Mouse (Mus musculus): ENCODE measurements around the gene Pdzd2. TPM values are rescaled to one million over a fixed set of nuclear protein-coding genes. Genes with fewer than 3 reads are reported as not detected.

Pdzd2 gene
- total RNA-seq, 2 experiments from 2014 or later: 0.27 TPM; not detected in 1

DNA sequence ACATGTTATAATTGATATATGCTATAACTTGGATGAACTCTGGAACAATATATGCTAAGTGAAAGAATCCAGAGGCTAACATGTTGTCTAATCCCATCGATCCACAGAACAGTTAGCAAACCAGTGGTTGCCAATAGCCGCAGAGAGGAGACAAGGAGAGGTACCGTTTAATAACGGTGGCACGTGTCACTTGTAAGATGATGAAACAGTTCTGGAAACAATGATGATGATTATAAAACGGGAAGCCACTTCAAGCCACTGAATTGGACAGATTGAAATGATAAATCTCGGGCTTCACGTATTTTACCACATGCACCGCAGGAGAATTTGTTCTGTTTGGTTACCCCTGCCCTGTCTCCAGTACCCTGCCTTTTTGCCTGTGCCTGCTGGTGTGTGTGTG is 112.8 kb downstream of the Pdzd2 start:
- ATAC-seq (replicated peaks; ENCODE audit: poor library complexity): peak; percentile 54

DNA sequence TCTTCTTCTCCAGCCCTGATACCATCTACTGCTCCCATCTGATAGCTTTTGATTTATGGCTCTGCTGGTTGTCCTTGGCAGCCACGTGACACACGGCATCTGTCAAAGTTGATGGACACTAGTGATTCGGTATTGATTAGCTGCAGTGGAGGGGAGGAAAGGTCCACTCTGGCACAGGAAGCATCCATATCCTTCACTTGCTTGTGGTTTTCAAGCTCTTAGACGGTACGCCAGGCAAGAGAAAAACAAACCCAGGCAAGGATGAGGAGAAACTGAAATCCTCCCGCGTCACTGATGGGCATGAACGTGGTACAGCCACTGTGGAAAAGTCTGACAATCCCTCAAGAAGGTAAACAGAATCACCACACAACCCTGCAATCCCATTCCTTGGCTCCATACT is 113.6 kb downstream of the Pdzd2 start:
- ATAC-seq (replicated peaks; ENCODE audit: poor library complexity): no peak

DNA sequence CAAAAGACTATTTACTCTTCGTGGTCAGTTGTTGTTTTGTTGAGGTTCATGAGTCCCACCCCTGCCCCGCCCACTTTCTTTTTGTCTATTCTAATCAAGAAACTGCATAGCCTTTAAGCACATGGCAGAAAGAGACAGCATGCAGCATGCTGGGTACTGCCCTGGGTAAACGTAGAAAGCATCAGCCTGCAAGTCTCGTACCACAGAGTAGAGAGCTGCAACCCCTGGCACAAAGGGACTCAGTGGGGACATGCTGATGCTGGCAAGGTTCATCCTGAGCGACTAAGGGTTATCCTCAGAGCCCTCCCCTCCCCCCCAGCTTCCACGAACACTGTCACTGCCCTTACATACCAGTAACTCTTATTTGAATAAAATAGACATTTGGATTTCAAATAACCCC is 114.2 kb downstream of the Pdzd2 start:
- ATAC-seq (replicated peaks; ENCODE audit: poor library complexity): no peak

DNA sequence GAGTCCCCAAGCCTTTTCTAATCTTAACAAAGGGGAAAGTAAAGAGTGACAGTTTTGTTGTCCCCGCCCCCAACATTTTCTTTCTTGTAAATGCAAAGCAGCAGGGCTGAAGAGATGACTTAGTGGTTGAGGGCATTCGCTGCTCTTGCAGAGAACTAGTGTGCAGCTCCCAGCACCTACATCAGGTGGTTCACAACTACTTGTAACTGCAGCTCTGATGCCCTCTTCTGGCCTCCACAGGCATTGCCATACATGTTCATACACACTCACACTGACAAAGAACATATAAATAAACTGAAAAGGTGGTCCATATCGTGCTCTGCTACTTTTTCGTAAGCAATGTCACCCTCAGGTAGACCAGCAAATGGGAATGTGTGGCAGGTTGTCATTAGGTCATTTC is 116.2 kb downstream of the Pdzd2 start:
- no peak for ATAC-seq (replicated peaks; ENCODE audit: poor library complexity)

DNA sequence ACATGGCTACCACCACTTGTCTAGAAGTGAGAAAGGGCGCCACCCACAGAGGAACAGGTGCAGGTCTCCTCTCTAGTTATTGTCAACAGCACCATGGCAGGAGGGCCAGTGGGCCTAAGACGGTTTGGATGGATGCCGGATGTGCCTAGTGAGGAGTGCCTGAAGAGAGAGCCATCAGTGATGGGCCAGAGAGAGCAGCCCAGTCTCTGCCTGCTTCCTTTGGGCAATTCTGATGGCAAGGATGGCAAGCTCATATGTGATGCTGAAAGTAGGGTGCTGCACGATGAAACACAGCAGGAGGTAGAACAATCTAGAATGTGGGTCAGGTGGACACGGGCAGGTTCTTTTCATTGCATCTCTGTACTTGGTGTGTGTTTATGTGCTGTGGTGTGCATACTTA is 117.0 kb downstream of the Pdzd2 start:
- ATAC-seq (replicated peaks; ENCODE audit: poor library complexity): no peak

DNA sequence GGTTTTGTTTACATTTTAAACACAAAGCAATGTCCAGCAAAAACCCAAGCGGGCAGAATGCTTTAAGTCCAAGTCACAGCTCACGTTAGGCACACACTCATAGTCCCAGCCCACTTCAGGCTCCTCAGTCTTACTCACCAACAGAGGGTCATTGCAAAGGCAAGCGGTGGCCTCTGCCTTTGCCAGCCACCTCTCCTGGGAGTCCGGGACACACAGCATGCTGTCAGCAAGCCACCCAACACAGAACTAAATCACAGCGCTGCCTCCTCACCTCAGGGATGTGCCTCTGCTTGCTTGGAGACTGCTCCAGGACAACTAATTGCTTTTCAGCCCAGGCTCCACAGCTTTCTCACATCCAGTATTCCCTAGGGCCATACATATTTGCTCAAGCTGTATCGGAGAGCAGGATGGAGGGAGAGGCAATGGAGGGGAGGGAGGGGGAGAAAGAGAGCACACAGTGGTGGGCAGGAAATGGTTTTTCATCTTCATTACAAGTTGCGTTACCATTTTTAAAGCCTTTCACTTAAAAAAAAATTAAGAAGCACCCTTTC is 117.6 kb downstream of the Pdzd2 start:
- ATAC-seq (replicated peaks; ENCODE audit: poor library complexity): no peak

DNA sequence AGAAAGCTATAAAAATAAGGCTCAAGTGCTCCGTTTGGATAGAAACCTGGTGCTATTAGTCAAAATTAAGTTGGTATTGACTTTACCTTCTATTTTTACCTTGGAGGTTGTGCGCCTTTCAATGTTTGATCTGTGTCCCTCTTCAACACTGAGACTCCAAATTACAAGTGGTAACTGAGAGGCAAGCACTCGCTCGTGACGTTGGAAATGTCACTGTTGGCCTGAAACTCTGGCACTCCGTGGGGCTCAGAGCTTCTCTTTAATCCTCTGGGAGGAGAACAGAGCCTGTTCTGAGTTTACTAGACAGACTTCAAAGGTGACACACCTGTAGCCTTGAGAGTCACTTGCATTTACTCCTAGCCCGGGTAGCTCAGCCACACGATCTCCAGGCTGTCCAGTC is 120.5 kb downstream of the Pdzd2 start:
- ATAC-seq (replicated peaks; ENCODE audit: poor library complexity): no peak

DNA sequence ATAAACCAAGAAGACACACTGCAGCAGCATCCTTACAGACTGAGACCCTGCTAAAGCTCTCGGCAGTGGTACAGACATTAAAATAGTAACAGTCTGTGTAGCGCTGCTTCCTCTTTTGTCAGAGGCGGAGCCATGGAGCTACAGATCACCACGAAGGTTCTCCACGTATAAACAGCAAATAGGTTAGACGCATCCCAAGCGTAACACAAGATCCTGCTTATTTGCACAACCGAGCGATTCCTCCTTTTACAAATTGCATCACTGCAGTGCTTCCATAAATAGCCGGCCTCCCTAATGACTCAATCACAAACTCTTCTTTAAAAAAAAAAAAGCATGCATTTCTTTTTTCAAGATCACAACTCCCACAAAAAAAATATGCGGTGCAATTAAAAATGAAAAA is 122.1 kb downstream of the Pdzd2 start:
- peak; percentile 95 for ATAC-seq (replicated peaks; ENCODE audit: poor library complexity)

DNA sequence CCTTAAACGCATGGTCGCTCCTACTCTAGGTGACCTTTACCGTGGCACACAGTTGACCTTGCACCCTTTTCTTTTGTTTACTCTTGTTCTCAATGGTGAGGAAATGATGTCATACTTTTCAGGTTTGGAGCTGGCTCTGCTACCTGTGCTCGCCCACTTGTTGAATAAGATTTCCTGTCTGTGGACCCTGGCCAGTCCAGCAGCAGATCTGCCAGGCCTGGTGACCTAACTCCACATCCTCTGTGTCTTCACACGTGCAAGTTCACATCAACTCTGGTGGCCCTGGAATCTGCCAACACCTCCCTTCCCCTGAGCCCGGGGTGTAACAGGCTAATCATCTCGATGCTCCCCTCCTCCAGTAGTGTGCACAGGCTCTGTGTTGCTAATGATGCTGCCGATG is 122.5 kb downstream of the Pdzd2 start:
- peak; percentile 45 for ATAC-seq (replicated peaks; ENCODE audit: poor library complexity)

DNA sequence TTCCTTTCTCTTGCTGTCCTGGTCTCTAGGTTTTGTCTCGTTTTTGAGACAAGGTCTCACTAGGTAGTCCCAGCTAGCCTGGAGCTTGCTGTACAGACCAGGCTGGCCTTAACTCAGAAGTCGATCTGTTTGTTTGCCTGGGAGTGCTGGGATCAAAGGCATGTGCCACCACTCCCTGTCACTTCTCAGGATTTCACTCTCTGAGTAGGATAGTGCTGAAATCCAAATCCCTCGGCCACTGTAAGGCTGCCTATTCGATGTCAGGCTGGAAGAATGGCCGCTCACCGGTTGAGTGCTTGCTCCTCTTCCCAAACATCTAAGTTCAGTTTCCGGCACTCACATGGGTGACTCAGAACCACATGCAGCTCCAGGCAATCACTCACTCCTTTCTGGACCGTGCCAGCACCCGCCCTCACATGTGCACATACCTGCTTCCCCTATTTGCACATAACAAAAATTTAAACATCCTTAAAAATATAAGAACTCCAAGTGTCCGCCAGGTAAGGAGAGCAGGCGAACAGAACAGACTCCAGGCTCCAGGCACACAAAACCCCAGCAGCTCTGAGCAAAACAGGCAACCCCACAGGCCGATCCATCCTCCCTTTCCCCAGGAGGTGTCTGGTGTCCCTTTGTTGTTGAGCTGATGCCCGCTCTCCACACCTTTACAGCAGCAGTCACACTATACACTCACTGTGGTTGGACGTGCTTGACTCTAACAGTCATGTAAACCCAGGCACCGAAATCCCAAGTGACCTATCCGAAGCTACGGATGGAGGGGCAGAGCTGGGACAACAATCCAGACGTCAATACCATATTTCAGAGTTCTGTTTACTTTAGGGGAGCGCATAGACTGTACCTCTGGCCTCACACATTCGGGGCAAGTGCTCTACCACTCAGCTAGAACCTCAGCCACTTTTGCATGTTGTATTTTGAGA is 124.5 kb downstream of the Pdzd2 start:
- ATAC-seq (replicated peaks; ENCODE audit: poor library complexity): 0 out of 2 replicates have a peak, but pooled peaks have one; percentile 7

DNA sequence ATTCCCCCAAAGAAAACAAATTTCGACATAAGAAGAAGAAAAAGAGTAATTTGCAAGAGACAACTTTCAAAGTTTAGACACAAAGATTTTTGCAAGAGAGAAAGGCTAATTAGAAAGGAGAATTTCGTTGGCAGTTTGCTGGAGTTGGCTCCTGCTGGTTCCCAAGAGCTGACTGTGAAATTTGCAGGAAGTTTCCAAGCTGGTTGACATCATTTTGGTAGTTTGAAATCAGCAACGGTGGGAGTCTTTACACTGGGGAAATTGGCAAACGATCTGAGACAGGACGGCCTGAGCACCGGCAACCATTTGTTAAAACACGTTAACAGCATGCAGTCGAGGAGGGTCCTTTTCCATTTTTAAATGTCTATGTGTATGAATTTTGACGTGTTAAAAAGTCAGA is 125.7 kb downstream of the Pdzd2 start:
- ATAC-seq (replicated peaks; ENCODE audit: poor library complexity): no peak

DNA sequence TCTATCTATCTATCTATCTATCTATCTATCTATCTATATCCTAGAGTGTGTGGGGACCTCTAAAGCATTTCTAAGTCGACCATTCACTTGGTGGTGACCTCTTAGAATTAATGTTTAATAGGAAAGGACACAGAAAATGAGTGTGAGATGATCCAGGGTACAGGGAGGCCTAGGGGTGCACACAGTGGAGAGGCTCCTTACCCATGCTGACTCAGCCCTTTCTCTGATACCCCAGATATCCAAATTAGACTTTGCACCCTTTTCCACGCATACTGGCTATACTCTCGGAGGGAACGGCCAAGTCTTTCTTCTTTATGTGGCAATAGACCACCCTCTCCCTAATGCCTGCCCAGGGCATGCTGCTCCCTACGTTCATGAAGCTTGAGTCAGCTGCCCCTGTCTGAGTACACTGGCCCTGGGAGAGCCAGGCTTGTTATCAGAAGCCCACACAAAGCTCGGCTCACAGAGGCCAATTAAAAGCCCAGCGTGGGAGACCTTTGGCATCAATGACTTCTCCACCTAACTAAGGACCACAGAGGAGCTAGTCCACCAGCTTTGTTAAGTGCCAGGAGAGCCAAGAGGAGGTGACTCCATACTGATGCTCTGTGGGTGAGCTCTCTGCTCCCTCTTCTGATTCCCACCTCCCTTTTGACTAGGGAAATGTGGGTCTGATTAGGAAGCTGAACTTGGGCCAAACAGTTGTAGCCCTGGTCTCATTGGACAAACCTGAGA is 126.6 kb downstream of the Pdzd2 start:
- no peak for ATAC-seq (replicated peaks; ENCODE audit: poor library complexity)

DNA sequence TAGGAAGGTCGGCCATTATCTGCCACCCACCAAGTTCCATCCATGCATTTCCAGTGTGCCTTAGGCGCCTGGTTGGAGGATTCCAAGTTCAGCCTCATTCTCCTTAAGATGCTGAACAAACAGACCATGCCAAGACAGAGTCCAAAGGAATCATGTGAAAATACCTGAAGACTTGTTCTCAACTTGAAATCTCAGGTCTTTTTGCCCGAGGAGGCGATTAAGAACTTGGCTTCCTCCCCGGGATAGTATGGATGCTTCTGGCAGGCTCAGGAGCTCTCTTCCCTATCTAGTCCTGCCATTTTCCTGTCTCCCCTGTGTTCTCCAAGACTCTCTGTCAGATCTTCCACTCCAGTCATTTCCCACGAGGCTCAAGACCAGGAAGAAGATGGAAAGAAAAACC is 131.6 kb downstream of the Pdzd2 start:
- no peak for ATAC-seq (replicated peaks; ENCODE audit: poor library complexity)

DNA sequence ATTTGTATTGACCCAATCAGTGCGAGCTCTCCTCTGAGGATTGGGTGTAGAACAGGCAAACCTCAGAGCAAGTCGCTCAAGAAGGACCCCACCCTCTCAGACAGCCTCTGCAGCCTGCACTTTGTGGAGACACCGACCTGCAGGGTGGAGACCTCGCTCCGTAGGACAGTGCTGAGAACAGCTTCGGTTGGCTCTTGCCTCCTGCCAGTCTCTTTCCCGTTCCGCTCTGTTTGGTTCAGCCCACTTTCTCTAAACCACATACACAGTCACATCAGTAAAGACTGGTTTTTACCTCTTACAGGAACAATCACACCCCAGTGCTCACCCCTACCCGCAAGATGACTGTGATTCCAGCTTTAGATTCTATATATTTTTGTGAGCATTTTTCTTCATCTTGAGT is 133.4 kb downstream of the Pdzd2 start:
- ATAC-seq (replicated peaks; ENCODE audit: poor library complexity): peak; percentile 61

DNA sequence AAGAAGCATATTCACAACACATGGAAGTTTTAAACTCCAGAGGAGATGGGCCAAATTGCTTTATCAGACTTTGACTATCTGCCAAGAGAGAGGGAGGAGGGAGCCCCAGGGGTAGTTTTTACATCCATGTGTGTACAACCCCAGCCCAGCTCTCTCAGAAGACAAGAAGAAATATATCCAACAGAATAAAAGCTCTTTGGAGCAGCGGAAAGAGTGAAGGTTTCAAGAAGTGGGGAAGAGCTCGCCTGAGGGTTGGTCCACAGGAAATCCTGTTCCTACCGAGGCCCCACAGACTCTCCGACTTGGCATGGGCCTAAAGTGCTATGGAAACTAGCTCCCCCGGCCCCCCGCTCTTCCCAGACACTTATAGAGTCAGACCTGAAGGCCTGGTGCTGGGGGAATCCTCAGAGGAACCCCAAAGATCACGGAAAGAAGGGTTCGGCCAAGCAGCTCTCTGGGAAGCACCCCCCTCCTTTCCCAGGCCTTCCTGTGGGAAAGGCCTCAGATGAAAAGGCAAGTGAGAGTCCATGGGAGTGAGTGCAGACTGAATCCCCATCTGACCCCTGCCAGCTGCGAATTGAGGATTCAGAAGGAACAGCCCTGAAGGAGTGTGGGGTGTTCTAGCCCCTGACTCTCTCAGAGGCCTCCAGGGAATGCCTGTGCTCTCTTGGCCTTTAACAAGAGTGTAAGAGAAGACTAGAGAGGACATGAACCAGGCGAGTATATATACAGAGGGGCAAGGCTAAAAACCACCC is 134.3 kb downstream of the Pdzd2 start:
- peak; percentile 58 for ATAC-seq (replicated peaks; ENCODE audit: poor library complexity)

DNA sequence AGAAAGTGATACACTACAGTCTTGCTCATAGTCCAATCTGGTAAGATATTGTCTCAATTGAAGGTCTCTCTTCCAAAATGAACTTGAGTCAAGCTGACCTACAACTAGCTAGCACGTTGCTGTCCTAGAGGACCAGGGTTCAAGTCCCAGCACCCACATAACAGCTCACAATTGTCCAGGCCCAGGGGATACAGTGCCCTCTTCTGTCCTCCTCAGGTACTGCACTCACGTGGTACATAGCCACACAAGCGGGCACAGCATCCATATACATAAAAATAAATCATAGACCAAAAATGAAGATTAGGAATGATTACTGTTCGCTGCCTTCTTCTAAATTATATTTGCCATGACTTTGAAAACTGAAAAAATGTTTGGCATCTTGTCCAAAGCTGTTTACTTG is 136.1 kb downstream of the Pdzd2 start:
- no peak for ATAC-seq (replicated peaks; ENCODE audit: poor library complexity)

DNA sequence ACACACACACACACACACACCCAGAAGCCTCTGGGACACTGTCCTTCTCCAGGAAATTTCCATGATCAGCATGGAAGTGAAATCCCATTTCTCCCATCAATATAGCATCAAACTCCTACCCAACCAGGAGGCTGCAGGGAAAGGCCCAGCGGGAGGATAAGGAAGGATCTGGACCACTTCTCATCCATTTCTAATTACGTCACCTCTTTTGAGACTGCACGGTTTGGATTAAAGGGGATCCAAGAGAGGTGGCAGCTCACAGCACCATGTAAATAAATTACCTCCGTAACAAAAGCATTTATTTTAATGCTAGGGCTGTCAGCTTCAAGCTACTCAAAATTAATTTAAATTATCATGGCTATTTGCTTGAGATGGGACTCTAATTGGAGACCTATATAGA is 146.6 kb downstream of the Pdzd2 start:
- ATAC-seq (replicated peaks; ENCODE audit: poor library complexity): no peak

DNA sequence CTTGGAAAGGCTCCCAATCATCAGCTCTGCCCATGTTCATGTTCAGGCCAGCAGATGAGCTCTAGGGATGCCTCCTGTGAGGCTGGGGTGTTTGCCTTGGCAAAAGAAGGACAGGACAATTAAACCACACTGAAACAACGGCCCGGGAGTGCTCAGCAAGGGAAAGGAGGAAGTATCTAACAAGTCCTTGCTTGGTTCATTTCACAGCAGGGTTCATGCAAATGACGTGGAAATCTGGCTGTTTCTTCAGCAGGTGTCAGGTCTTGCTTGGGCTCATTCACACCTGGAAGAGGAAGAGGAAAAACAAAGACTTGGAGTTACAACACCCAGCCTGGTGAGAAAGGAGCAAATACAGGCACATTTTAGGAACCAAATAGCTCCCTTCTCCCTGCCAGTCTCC is 147.1 kb downstream of the Pdzd2 start:
- ATAC-seq (replicated peaks; ENCODE audit: poor library complexity): peak; percentile 47

DNA sequence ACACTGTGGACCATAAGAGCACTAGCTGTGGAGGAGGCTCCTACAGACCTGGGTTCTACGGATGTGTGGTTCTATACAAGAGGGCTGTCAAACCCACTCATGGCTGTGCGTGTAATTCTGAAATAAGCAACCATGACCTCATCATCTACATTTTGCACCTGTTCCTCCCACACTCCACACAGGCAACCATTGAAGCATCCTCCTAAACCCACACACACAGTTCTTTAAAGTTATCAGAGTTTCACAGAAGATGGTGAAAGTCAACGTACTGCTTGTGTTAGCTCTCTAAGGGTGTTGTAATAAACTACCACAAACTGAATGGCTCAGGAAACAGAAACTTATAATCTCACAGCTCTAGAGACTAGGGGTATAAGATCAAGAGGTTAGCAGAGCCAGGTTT is 151.1 kb downstream of the Pdzd2 start:
- ATAC-seq (replicated peaks; ENCODE audit: poor library complexity): peak; percentile 53

DNA sequence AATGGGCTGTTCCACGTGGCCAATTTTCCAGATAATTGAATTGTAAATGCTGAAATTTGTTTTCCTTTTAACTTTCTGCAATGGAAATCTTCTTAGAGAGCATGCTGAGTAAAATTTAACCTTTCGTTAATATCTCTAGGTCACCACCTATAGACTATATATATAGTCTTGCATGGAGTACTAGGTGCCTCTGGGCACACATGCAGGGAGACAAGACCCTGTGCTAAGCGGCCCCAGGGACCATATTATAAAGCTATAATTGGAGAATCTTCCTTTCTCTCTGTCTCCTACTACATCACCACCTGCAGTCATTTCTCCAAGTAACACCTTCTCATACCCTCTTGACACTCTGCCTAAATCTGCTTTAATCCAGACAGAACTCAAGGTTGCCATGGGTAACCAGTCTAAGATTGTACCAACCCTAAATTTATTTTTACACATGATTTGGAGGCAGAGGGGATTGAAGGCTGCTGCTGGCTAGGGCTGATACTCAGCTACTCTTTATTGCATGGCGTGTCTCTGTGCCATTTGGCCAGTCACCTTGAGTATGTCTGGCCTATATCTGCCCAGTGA is 152.8 kb downstream of the Pdzd2 start:
- ATAC-seq (replicated peaks; ENCODE audit: poor library complexity): no peak

DNA sequence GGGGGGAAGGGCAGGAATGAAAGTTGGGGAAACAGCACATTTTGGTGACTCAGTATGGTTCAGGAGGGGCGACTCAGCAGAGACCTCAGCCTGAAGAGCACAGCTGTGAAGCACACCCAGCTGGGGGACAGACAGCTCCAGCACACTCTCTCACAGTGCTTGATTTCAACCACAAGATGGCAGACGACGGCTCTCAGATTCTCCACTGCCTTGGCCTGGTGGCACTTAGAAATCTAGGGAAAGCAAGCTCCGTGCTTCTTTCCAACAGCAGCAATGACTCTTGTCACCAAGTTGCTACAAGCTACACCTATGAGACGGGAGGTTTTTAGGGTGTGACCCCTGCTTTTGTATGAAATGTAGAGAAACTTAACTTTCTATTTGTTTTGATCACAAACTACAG is 153.6 kb downstream of the Pdzd2 start:
- ATAC-seq (replicated peaks; ENCODE audit: poor library complexity): peak; percentile 91
